Mouse (Mus musculus): ENCODE measurements at regions not wholly inside any gene's neighbourhood (a gene's known extent, or its start where the extent isn't known, plus 50 kb on each side); places are given as distances from the start of the nearest gene placed in this dataset.

DNA sequence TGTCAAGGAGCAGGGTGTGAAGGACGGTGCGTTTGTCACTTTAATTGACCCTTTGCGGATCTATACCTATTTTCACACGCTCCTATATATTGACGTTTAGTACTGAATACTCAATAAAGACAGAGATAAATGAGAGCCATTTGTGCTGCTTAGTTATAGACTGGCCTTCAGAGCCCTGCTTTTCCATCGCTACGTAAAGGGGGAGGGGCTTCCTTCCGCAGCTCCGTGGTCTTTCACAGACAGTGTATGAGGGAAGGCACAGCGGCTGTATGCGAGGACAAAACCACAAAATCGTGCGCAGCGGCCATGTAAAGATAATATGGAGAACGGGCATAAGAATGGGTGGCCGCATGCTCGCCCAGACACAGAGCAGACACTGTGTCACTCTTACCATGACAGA, 58.4 kb upstream of the Pced1b start:
- no peak overlapping the region for H3K27ac ChIP-seq
- no peaks in the 10 kb centered on the region for H3K27me3 ChIP-seq (replicated peaks)
- no peaks in the 10 kb centered on the region for H3K4me1 ChIP-seq (replicated peaks)
- 79% methylated on average over 17 of the region's 17 CpGs for WGBS
- no peak for ATAC-seq
- H3K9ac ChIP-seq, result no peak overlapping the region
- no peak overlapping the region for H3K4me3 ChIP-seq (replicated peaks)
- H3K36me3 ChIP-seq, result no peaks in the 10 kb centered on the region
- no peaks in the 10 kb centered on the region for H3K9me3 ChIP-seq
- no peak overlapping the region for H3K4me2 ChIP-seq (replicated peaks)

DNA sequence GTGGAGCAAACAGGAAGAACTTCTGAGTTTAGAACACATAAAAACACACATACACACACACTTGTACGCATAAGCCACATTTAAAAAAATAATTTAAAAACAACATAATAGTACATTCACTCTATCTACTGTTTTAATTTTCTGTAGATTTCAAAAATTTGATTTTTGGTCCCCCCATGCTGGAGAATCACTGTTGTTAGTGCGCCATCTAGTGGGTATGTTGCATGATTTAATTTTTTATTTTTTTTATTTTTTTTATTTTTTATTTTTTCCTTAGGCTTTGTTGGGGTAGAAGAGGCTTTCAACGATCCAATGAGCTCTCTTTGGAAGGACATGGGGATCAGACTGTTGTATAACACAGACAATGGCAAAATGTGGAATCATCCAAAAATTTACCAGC, 59.1 kb upstream of the Pced1b start:
- Histone ChIP-seq H3K4me1 (replicated peaks) (no peaks in the 10 kb centered on the region), H3K9me3 (no peaks in the 10 kb centered on the region), H3K27ac (no peak overlapping the region), H3K4me3 (replicated peaks) (no peak overlapping the region), H3K36me3 (no peaks in the 10 kb centered on the region), H3K4me2 (replicated peaks) (no peak overlapping the region), H3K9ac (no peak overlapping the region), H3K27me3 (replicated peaks) (no peaks in the 10 kb centered on the region)
- no peak for ATAC-seq
- WGBS, result 33% methylated on average over 3 of the region's 3 CpGs

DNA sequence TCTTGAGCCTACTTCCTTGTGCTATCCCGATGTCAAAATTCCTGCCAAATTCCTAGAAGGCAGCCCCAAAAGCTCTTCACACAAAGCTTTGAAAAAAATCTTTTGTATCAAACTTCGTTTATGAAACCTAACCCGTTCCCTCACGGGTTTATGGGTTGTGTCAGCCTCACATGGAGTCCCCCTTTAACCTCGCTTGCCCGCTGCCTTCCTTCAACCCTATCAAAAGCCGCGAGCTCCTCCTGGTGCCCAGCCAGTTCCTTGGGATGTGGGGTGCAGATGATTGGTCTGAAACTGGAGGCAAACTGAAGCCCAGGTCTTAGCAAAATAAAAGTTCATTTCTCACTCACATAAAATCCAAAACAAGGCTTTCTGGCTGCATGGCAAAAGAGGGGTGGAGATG, 60.9 kb upstream of the Pced1b start:
- Histone ChIP-seq H3K4me3 (replicated peaks) (no peak overlapping the region), H3K4me1 (replicated peaks) (no peaks in the 10 kb centered on the region), H3K27ac (no peak overlapping the region), H3K4me2 (replicated peaks) (no peak overlapping the region), H3K27me3 (replicated peaks) (no peaks in the 10 kb centered on the region), H3K9me3 (no peaks in the 10 kb centered on the region), H3K36me3 (no peaks in the 10 kb centered on the region), H3K9ac (no peak overlapping the region)
- WGBS, result 53% methylated on average over 8 of the region's 8 CpGs
- no peak for ATAC-seq

DNA sequence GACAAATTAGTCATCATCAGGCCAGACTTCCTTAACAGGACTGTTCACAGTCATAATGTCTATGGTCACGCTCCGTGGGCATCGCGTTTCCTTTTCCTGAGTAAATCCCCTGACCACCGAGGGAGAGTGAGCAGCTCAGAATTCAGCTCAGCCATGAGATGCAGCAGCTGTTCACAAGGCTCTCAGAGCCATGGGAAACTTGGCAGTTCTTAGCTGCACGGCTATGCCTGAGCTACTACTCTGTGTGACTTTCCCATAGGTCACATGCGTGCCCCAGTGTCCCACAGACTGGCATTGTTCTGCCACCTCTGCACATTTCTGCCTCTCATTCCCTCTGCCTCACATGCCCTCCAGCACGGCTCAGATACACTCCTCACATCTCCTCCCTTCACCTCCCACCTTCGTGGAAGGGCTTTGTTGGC, 64.3 kb upstream of the Pced1b start:
- H3K4me3 ChIP-seq (replicated peaks), result no peak overlapping the region
- H3K36me3 ChIP-seq, result no peaks in the 10 kb centered on the region
- 38% methylated on average over 9 of the region's 9 CpGs for WGBS
- H3K4me2 ChIP-seq (replicated peaks), result no peak overlapping the region
- peak; percentile 53; the same call in 1 of the 2 replicates for ATAC-seq
- no peaks in the 10 kb centered on the region for H3K27me3 ChIP-seq (replicated peaks)
- no peak overlapping the region for H3K9ac ChIP-seq
- no peak overlapping the region for H3K27ac ChIP-seq
- no peaks in the 10 kb centered on the region for H3K9me3 ChIP-seq
- H3K4me1 ChIP-seq (replicated peaks), result no peaks in the 10 kb centered on the region

DNA sequence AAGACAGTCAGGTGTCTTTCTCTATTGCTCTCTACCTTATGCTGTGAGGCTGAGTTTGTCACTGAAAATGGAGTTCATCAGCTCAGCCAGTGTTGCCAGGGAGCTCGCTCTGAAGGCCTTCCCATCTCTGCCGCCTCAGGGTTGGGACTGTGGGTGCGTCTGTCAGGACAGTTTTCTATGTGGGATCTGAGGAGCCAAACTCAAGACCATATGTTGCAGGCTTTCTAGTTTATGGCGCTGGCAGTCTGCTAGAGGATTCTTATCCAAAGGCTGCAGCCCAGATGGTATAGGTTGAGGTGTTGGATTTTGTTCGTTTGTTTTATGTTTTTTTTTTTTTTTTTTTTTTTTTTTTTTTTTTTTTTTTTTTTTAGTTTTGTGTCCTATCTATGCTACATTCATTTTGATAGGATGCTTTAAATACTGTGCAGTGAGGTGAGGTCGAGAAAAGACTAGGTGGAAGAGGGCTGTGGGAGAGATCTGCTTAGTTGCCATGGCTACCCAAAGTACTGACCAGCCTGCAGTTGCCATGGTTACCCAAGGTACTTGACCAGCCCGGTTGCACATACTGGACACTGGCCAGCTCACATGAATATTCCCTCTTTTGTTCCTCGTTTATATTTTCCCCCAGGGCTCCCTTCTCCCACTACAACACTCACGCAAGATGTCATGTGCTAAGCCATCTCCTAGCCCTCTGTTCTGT, 65.8 kb upstream of the Pced1b start:
- H3K4me3 ChIP-seq (replicated peaks), result no peak overlapping the region
- no peaks in the 10 kb centered on the region for H3K9me3 ChIP-seq
- H3K4me1 ChIP-seq (replicated peaks), result no peaks in the 10 kb centered on the region
- no peak overlapping the region for H3K4me2 ChIP-seq (replicated peaks)
- H3K27ac ChIP-seq, result no peak overlapping the region
- ATAC-seq, result no peak
- no peaks in the 10 kb centered on the region for H3K27me3 ChIP-seq (replicated peaks)
- H3K36me3 ChIP-seq, result no peaks in the 10 kb centered on the region
- WGBS, result 58% methylated on average over 9 of the region's 9 CpGs
- H3K9ac ChIP-seq, result no peak overlapping the region

DNA sequence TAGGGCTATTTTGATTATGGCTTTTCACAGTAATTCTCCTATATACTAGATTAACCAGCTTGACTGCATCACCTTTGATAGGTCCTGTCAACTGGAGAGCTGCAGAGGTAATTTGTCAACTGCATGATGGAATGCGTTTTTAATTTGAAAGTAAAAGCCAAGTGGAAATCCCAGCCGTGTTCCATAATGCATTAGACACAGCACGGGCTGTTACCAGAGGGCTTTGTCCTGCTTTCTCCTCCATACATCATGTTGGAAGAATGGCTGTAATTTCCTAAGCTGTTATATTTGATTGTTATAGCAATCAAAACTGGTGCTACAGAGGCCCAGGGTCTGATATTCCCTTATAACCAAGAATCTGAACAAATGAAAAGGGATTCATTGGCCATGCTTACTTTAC, 68.6 kb upstream of the Pced1b start:
- no peak overlapping the region for H3K9ac ChIP-seq
- no peak overlapping the region for H3K4me2 ChIP-seq (replicated peaks)
- WGBS, result 66% methylated on average over 3 of the region's 3 CpGs
- no peaks in the 10 kb centered on the region for H3K36me3 ChIP-seq
- no peak for ATAC-seq
- no peak overlapping the region for H3K27ac ChIP-seq
- no peak overlapping the region for H3K4me3 ChIP-seq (replicated peaks)
- 0 out of 2 replicates have a peak, but pooled peaks cover 4% of the 10 kb centered on the region for H3K4me1 ChIP-seq (replicated peaks)
- no peaks in the 10 kb centered on the region for H3K9me3 ChIP-seq
- H3K27me3 ChIP-seq (replicated peaks), result no peaks in the 10 kb centered on the region

DNA sequence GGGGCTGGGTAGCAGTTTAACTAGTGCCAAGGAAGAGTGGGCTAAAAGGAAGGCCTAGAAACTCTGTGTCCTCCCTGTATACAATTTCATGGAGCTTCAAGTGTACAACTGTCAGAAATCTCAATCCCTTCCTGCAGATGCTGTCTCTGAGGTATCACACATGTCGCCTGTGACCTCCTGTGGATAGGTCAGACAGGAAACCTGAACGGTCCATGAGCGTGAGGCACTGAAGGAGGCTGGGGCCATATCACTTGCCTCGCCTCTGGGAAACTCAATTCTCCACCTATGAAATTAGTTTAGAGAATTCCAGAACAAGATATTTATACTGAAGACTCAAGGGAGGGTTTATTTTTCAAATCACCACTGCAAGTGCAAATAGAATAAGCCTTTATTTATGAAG, 69.1 kb upstream of the Pced1b start:
- H3K27me3 ChIP-seq (replicated peaks), result no peaks in the 10 kb centered on the region
- ATAC-seq, result no peak
- no peaks in the 10 kb centered on the region for H3K9me3 ChIP-seq
- H3K36me3 ChIP-seq, result no peaks in the 10 kb centered on the region
- H3K4me2 ChIP-seq (replicated peaks), result no peak overlapping the region
- no peak overlapping the region for H3K4me3 ChIP-seq (replicated peaks)
- H3K4me1 ChIP-seq (replicated peaks), result 0 out of 2 replicates have a peak, but pooled peaks cover 8% of the 10 kb centered on the region
- 67% methylated on average over 4 of the region's 4 CpGs for WGBS
- no peak overlapping the region for H3K27ac ChIP-seq
- H3K9ac ChIP-seq, result no peak overlapping the region

DNA sequence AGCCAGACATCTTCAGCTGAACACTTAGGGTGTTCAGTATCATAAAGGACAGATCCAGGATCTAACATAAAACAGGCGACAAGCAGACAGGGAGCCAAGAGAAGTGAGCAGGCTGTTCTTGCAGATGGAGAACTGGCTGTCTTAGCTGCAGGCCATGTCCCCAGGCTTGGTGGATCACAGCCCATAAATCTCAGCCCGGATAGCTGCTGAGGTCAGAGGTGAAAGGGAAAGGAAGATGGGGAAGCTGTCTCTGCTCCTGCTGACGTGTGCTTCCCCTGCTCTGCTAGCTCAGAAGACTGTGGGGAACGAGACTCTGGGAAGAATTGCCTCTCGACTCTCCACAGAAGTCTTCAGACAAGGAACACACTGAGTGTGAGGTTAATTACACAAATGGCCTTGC, 71.9 kb upstream of the Pced1b start:
- H3K36me3 ChIP-seq, result no peaks in the 10 kb centered on the region
- no peak overlapping the region for H3K4me2 ChIP-seq (replicated peaks)
- no peaks in the 10 kb centered on the region for H3K9me3 ChIP-seq
- no peak overlapping the region for H3K9ac ChIP-seq
- 0 out of 2 replicates have a peak, but pooled peaks cover 8% of the 10 kb centered on the region for H3K4me1 ChIP-seq (replicated peaks)
- H3K27ac ChIP-seq, result peak overlapping the region; percentile 19; the same call in 1 of the 2 replicates
- no peaks in the 10 kb centered on the region for H3K27me3 ChIP-seq (replicated peaks)
- WGBS, result 21% methylated on average over 5 of the region's 5 CpGs
- H3K4me3 ChIP-seq (replicated peaks), result no peak overlapping the region
- peak; percentile 73 for ATAC-seq

DNA sequence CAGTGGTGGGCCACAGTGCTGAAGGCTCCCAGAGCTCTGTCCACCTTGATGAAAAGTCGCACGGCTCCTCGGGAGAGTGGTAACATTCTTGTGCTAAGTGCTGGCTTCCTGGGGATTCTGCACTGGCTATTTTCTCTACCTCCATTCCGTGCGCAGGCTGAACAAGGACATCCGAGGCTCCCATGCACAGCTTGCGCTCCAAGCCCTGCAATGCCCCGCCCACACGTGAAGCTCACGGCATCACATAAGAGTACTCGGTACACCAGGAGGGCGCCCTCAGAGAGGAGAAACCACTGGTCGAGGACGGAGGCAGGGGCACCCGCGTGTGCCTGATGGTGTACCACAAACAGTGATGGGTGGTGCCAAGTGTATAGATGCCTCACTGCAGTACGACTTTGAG, 73.7 kb upstream of the Pced1b start:
- no peaks in the 10 kb centered on the region for H3K36me3 ChIP-seq
- no peaks in the 10 kb centered on the region for H3K27me3 ChIP-seq (replicated peaks)
- no peak overlapping the region for H3K4me2 ChIP-seq (replicated peaks)
- ATAC-seq, result peak; percentile 25; the same call in 1 of the 2 replicates
- H3K4me1 ChIP-seq (replicated peaks), result peaks cover 8% of the 10 kb centered on the region; the same call in 1 of the 2 replicates
- peak overlapping the region; percentile 54; the same call in 1 of the 2 replicates for H3K27ac ChIP-seq
- H3K9me3 ChIP-seq, result no peaks in the 10 kb centered on the region
- H3K9ac ChIP-seq, result no peak overlapping the region
- WGBS, result 58% methylated on average over 17 of the region's 17 CpGs
- no peak overlapping the region for H3K4me3 ChIP-seq (replicated peaks)

DNA sequence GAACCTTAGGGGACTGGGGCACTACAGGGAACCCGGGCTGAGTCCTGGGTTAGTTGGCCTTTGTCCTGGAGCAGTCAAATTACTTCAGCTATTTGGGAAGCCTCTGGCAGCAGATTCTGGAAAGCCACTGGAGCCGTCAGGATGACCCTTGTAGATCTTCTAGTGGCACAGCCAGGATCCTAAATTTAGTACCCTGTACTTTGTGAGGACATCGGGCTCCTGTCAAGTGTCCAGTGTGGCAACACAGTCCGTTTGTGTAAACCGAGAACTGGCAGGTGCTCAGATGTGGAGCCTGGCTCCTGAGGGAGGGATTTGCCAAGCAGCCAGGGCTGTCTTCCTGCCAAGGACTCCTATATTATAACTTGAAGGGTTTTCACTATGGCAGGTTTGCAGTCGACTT, 76.8 kb upstream of the Pced1b start:
- Histone ChIP-seq H3K4me2 (replicated peaks) (no peak overlapping the region), H3K9ac (no peak overlapping the region), H3K4me1 (replicated peaks) (peaks cover 8% of the 10 kb centered on the region; the same call in 1 of the 2 replicates), H3K27ac (no peak overlapping the region), H3K4me3 (replicated peaks) (no peak overlapping the region), H3K36me3 (no peaks in the 10 kb centered on the region), H3K27me3 (replicated peaks) (no peaks in the 10 kb centered on the region), H3K9me3 (no peaks in the 10 kb centered on the region)
- WGBS, result 71% methylated on average over 6 of the region's 6 CpGs
- no peak for ATAC-seq

DNA sequence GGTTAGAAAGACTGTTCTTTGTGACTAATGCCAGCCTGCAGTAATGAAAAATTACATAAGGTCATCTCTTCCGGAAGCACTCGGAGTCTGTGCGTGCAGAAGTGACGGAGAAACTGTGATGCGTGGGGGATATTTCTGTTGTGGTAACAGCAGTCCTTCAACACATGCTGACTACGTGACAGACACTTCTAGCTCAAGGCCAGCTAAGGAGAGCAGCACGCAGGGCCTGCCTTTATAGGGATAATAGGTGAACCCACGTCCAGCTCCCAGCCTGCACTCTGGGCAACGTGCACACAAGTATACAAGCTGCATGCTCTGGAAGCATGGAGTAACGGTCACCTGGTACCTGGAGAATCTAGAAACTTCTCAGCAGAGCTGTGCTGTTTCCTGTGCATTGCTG, 77.5 kb upstream of the Pced1b start:
- no peaks in the 10 kb centered on the region for H3K27me3 ChIP-seq (replicated peaks)
- 82% methylated on average over 10 of the region's 10 CpGs for WGBS
- no peak overlapping the region for H3K4me2 ChIP-seq (replicated peaks)
- no peak overlapping the region for H3K9ac ChIP-seq
- no peak overlapping the region for H3K4me3 ChIP-seq (replicated peaks)
- no peak overlapping the region for H3K27ac ChIP-seq
- peaks cover 8% of the 10 kb centered on the region; the same call in 1 of the 2 replicates for H3K4me1 ChIP-seq (replicated peaks)
- H3K9me3 ChIP-seq, result no peaks in the 10 kb centered on the region
- ATAC-seq, result no peak
- no peaks in the 10 kb centered on the region for H3K36me3 ChIP-seq

DNA sequence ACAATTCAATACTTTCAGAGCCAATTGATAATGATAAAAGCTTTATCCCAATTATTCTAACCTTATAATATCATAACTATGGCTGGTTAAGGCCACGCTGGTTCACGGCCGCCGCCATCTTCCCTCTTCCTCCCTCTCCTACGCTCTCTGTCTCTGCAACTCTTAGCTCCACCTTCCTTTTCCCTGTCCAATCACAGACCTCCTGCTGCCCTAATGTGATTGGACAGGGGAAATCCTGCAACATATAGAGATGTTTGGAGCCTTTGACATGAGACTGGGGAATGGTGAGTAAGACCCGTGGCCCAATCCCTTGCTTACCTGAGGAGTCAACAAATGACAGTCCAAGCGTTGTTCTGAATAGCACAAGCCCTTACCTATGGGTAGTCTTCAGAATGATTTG, 79.8 kb upstream of the Pced1b start:
- no peak overlapping the region for H3K4me3 ChIP-seq (replicated peaks)
- H3K4me2 ChIP-seq (replicated peaks), result no peak overlapping the region
- no peaks in the 10 kb centered on the region for H3K9me3 ChIP-seq
- no peak overlapping the region for H3K27ac ChIP-seq
- no peaks in the 10 kb centered on the region; the same call in 1 of the 2 replicates for H3K4me1 ChIP-seq (replicated peaks)
- no peak overlapping the region for H3K9ac ChIP-seq
- H3K36me3 ChIP-seq, result no peaks in the 10 kb centered on the region
- no peaks in the 10 kb centered on the region for H3K27me3 ChIP-seq (replicated peaks)
- ATAC-seq, result no peak
- WGBS, result 95% methylated on average over 7 of the region's 7 CpGs

DNA sequence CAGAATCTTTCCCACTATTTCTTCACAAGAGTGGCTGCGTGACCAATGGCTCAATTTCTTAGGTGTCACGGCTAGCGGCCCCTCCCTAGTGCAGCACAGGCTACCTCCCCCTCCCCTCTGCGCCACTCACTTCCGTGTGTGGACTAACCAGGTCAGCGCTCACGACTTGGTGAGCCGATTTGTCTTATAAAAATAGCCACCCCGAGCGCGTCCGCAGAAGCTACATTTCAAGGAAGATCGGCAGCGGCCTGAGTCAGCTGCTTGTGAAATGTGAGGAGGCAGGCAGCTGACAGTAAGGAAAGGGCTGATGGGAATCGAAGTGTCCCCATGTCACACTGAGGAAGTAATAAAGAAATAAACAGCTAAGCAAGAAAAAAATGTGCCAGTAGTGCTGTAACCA, 82.3 kb upstream of the Pced1b start:
- H3K36me3 ChIP-seq, result no peaks in the 10 kb centered on the region

More for the DNA sequence above, 82.3 kb upstream of the Pced1b start:
- Histone ChIP-seq H3K4me2 (replicated peaks) (no peak overlapping the region), H3K27me3 (replicated peaks) (no peaks in the 10 kb centered on the region), H3K4me1 (replicated peaks) (no peaks in the 10 kb centered on the region; the same call in 1 of the 2 replicates), H3K9ac (no peak overlapping the region), H3K9me3 (no peaks in the 10 kb centered on the region), H3K4me3 (replicated peaks) (no peak overlapping the region), H3K27ac (no peak overlapping the region)
- no peak for ATAC-seq
- 76% methylated on average over 15 of the region's 15 CpGs for WGBS
